Mouse (Mus musculus) B cell, adult 2 months (primary cell): ENCODE measurements around the gene Scmh1.

ENCODE experiments used
- DNase-seq, 2 experiments: peaks; one replicate each; pipeline ENCODE4 v3.0.0; 2022

Scmh1 gene

DNA sequence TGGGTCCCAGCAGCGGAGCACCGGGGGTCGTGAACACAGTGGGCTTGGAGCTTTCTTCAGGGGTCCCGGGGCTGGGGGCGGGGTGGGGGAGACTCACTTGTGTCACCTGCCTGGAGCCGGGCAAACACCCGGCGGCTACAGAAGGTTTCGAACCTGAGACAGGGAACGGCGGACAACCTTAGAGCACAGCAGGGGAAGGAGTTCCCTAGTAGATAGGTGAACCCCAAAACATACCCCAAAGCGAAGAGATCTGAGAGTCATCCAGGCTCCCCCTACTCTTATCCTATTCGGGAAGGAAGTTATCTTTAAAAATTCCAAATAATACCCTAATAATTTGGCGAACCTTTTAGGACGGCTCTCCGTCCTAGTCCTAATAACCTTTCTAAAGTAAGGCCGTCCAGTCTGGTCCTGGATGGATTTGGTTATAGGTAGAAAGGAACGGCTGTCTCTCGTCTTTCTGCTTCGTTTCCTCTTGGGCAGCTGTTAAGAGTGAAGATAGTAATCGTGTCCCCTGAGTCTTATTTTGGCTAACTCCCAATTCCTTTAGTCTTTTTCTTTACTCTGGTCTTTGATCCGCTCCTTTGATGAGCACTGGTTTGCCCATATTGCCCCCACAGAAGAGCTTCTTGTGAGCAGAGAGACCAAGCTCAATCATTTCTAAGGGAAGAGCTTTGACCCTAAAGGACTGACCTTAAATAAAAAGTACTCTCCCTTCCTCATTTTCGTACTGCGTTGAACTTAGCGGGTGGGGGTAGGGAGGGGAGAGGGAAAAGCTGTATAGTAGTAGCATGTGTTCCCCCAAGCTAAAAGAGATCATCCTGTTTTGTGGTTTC lies 941 bp downstream of the Scmh1 start:
- peak; percentile 18 to 19 for DNase-seq

DNA sequence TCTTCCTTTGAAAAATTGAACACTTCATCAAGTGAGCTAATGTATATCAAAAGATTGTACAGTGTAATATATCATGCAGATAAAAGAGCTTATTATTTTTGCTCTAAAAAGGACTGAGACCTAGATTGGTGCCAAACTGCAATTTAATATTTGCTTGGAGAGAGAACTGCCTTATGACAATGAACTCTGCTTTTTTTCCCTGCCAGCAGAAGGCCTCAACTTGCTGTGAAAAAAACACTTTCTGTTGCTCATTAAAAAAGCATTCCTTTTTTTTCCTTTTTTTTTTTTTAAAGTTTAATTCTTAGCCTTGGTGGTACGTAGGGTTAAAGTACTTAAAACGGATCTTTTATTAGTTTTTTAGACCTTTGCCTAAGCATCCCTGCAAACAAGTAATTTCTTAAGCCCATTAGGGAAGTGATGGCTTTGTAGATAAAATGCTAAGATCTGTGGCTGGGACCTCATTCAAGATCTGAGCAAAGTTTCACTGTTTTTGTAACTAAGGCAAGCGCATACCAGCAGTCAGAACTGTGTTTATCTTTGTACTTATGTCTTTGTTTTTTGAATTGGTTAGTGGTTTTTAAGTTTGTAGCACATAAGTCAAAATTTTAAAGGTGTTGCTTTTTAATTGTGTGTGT lies 1.7 kb downstream of the Scmh1 start:
- DNase-seq = no peak

DNA sequence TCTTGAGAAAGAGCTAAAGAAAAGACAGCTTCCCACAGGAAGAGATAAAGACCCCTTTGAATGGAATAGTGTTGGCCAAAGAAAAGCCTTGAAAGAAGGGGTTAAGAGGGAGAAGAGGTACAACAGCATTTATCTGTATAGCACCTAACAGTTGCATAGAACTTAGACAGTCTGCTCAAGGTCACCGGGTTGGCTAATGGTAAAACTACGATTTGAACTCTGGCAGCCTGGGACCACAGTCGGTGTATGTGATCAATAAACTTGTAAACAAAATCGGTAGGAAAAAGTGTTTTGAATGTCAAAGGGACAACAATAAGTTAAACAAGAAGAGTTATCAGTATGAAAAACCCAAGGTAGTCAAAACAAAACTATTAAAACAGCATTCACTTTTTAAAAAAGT lies 13.0 kb downstream of the Scmh1 start:
- DNase-seq = no peak

DNA sequence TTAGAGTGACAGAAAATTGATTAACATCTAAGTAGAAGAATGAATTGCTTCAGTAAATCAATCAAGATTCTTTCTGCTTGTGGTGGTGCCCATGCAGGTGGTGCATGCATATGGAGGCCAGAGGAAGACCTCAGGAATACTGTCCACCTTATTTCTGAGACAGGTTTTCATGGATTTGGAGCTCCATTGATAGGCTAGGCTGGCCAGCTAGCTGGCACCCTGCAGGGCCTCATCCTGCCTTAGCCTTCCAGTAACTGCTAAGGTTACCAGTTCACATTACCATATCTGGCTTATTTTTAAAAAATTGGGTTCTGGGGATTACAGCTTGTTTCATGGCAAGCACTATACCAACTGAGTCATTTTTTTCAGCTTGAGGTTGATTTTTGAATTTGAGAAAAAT lies 15.1 kb downstream of the Scmh1 start:
- DNase-seq = no peak

DNA sequence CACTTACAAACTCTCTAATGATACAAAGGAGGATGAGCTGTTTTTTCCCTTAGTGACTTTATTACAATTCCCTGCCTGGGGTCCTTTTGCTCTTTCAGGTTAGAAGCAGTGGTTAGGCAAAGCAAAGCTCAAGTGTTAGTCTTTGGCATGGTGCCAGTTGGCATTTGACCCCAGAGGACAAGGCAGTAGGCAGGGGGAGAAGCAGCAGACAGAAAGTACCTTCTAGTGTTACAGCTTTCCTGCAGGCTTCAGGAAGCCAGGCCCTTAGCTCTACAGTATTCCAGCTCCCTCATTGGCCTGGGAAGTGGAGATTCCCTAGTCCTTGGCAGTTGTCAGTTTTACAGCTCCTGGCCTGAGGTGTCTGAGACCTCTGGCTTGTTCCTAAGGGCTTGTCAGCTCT lies 15.6 kb downstream of the Scmh1 start:
- DNase-seq = no peak

DNA sequence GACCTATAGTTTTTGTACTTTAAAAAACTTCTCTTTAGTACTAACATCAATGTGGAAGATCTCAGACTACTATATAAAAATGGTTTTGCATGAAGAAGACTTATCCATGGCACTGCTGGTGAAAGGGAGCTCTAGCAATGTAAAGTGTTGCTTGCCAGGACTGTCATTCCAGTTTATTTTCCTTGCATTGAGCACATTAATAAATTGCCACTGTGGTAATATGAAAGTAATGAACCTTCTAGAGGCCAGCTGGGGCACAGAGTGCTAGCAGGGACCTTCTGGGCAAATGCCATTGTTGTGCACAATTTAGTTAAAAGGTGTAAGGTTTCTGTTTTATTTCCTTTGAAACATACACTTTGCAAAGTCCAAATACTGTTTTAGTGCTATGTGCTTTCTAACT lies 25.5 kb downstream of the Scmh1 start:
- DNase-seq = no peak

DNA sequence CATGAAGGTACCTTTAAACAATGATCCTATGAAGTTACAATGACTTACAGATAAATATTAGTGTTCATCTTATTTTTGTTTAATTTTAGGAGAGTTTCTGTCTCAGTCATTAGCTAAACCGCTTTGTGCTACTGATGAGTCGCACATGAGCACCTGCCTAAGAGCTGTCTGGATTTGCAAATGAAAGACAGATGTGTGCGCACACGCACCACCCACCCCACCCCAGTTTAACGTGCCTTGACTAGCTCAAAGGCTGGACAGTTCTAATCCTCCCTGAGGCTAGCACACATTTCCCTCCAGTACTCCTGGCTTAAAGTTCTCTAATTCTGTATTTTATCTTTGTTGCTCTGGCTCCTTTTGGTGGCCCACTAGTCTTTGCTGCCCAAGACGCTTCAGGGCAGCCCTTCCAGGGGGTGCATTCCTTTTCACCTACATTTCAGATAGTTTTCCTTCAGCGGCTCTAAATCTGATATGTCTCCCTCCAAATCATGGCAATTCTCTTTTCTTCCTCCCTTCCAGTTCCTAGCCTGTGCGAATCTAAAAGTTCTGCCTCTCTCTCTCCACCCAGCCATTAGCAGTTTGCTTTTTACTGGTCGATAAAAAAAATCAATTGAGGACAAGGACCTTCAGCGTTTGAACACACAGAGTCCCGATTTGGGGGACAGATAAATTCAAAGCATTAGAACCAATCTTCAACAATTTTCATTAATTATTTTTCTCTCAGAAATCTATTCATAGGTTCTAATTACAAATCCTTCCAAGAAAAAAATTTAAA lies 27.7 kb downstream of the Scmh1 start:
- no peak for DNase-seq

DNA sequence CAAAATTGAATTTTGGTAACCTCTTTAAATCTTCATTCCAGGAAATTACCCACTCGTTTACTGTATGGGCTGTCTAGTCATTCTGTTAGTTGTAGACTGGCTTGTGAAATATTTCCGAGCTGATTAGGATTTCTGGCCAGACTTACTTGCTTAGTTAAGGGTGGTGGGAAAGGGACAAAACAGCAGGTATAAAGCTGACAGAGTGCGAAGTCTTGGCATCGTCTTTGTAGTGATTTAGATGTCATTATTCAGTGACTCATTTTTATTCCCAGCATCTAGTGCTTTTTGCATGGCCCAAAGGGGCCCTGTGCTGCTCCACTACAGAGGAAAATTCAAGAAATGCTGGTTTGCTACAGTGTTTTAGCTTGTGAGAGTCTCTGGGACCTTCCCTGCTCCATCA lies 56.7 kb downstream of the Scmh1 start:
- DNase-seq = no peak

DNA sequence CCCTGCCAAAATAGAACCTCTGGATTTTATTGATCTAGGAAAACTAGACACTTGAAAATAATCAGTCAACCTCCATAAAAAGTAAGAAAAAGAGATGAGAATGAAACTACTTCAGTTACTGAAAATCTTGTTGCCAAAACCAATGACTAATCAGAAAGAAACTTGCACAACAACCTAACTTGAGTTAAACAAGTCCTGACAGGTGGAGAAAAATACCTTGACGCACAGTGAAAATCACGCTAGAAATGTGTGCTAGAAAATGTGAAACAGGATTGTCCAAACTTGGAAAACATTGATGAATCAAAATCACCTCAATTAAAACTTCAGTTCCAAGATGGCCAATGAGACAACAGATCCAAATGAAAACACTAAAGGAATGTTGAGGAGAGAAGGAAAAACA lies 67.9 kb downstream of the Scmh1 start:
- no peak for DNase-seq

DNA sequence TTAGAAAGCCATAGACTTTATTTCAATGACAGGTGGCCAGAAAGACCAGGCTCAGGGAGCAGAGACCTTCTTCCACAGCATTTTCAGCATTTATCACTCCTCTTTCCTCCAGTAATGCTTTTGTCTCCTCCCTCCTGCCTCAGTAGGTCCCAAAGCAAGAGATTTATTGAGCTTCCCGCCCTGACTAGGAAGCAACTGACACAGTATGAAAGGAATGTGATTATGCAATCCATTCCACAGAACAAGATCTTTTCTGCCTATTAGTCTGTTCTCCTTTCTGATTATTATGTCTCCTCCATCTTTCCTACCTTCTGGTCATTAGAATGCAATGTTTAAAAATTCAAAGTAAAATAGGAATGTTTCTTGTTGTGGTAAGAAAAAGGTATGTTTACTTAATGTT lies 82.6 kb downstream of the Scmh1 start:
- DNase-seq = no peak

DNA sequence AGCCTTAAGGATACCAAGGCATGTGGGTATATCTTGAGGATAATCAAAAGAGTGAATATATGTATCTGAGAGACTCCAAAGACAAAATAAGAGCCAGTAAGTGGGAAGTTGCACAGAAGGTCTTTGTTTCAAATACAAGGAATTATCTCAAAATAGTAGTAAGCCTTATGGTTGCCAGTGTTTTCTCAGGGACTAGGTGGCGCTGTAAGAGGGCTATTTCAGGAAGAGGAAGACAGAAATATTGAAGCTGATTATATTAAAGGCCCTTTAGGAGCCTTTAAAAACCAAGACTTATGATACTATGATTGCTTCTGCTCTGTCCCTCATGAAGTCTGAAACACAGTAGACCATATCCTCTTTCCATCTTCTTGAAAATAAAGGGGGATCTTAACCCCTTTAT lies 101.9 kb downstream of the Scmh1 start:
- no peak for DNase-seq

DNA sequence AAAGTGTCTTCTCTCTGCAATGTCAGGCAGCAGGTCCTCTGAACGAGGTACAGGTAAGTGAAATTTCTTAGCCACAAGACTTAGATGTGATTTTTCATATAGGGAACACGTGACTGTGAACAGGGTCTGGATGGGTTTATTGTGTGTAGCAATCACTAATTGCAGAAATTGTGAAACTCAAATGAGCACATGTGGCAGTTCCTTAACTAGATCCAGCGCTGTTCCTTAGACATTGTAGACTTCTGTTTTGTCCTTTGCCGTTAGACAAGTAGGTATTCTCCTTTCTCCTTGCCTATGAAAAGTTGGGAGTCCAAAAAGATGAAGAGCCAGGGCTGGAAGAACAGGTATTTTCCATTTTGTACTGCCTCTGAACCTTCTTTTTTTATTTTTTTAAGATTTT lies 106.1 kb downstream of the Scmh1 start:
- DNase-seq = no peak

DNA sequence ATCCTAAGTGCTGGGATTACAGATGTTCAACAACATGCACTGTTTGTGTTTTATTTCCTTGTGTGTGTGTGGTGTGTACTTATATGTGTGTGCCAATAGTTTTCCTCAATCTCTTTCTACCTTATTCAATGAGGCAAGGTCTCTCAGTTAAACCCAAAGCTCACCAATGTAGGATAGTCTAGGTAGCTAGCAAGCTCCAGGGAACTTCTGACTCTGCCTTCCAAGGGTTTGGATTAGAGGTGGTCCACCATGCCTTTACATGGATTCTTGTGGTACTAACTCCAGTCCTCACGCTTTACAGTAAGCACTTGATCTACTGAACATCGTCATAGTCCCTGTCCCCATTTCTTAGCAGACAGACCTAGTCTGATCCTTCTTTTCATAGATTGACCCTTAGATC lies 109.3 kb downstream of the Scmh1 start:
- DNase-seq = no peak

DNA sequence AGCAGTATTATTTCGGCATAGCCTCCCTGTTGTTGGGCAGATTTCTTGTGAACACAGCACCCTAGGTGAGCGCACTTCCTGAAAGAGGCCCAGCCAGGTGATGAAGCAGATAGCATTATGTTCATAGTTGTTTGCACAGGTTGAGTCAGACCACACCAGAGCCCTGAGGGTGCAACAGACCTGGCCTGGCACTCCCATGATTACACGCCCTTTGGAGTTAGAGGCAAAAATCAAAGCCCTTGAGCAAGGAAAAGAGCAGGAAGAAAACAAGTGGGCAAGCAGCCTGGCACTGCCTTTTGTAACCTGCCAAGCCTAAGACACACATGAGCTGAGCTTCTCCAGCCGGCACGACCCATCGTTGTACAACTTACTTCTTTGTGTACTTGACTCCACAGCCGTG lies 111.4 kb downstream of the Scmh1 start:
- no peak for DNase-seq

DNA sequence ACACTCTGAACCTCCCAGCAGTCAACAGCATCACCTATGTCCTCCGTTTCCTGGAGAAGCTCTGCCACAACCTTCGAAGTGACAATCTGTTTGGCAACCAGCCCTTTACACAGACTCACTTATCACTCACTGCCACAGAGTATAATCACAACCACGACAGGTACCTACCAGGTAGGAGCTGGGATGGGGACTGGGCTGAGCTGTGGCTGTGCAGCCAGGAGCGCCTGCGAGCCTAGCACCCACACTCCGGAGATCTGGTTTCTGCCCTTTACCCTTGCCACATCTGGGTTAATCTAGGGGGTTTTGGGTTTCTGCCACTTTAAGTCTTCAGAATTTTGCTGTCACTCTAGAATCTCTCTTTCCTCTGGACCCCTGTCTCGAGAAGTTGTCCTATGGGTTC lies 111.8 kb downstream of the Scmh1 start:
- DNase-seq = no peak

DNA sequence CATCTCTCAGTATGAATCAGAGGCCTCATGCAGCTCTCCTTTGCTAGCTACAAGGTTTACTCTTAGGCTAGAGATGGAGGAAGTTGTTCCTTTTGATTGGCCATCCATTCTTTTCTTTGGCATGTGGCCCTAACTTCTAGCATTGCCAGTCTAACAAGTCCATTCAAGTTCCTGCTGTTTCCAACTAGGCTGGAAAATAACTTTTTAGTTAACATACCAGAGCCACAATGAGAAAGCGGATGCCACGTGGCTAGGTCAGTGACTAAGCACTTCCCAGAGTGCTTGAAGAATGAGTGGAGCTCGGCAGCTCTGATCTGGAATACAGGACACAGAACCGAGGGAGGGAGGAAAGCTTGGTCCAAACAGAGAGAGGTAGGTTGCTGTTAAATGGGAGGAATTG lies 112.3 kb downstream of the Scmh1 start:
- no peak for DNase-seq

DNA sequence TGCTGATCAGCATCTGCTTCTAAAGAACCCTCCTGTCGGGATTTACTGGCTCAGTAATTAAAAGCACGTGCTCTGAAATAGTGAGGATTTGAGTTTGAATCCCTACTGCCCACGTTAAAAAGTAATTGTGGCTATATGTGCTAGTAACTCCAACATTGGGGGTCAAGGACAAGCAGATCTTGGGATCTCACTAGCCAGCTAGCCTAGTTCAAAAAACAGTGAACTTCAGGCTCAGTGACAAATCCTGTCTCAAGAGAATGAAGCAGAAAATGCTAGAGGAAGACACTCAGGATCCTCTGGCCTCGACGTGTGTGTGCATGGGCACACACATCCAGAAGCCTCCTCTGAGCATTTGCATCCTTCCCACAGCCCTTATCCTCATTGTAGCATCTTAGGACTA lies 116.7 kb downstream of the Scmh1 start:
- no peak for DNase-seq

DNA sequence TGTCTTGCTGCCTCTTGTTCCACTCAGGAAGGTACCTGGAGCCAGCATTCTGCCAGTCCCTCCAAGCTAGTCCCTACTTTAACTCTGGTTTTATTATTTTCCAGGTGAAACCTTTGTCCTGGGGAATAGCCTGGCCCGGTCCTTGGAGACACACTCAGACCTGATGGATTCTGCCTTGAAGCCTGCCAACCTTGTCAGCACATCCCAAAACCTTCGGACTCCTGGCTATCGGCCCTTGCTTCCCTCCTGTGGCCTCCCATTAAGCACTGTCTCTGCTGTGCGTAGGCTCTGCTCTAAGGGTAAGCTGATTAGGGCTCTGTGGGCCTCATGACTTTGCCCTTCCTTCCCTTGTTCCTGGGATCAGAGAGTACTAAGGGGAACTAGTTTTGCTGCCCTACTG lies 117.3 kb downstream of the Scmh1 start:
- DNase-seq = no peak

DNA sequence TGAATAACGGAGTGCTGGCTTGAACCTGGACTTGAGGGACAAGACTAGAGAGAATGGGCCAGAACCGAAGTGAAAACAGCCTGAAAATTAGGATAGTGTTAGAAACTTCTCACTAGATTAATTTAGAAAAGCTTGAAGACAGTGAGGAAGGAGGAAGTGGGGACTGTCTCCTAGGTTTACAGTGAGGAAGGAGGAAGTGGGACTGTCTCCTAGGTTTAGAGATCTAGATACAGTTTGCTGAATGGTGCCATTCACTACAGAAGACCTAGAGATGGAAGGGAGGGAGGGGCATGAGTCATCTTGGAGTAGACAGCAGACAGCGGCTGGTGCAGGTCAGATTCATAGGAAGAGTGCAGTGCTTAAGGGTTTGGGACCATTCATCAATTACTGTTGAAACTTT lies 118.0 kb downstream of the Scmh1 start:
- DNase-seq = no peak

DNA sequence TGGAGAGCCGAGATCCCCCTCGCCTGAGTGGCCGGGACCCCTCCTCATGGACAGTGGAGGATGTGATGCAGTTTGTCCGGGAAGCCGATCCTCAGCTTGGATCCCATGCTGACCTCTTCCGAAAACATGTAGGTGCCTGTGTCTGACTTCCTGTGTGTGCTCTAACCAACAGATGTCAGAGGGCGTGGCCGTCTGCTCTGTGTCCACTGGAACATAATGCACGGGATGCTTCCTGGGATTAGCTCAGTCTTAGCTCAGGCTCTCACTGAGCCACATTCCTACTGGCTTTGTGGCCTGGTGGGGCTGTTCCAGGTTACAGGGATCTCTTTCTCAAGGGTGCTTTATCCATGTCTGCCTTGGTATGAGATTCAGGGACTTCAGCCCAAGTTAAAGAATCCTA lies 123.1 kb downstream of the Scmh1 start:
- no peak for DNase-seq

DNA sequence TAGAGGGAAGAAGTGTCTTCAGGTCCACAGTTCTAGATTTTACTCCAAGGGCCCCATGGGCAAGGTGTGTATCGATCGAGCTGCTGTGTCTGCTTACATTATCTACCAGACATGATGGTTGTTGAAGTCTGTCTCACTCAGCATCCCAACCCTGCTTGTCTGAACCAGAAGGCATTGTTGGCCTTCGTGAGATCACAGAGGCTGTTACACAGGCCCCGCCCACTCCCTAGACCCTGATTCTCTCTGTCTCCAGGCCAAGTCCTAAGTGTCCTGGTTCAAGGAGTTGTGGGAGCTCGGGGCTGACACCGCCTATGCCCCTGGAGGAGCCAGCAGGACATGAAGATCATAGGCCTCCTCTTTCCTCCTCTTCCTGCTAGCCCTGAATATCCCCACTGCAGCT lies 126.9 kb downstream of the Scmh1 start, which contains the start of gene Slfnl1:
TSS of gene Slfnl1 (plus strand) at position 246 of the 400 bp plus-strand sequence.
- DNase-seq = no peak

DNA sequence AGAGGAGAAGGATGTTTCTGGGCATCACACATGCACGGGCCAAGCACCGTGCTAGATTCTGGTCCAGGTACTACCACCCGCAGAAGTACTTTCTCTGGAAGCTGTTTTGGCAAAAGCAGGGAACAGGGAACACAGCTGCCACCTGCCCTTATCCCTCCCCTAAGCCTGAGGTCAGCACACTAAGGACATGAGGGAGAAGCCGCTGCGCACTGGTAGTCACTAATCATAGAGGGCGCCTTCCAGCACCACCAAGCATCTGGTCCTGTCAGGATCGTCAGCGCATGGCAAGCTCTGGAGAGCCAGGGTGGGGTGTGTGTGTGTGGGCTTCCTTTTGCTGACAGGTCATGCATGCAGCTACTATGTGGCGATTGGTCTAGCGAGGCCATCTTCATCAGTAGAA lies 133.6 kb downstream of the Scmh1 start:
- no peak for DNase-seq

DNA sequence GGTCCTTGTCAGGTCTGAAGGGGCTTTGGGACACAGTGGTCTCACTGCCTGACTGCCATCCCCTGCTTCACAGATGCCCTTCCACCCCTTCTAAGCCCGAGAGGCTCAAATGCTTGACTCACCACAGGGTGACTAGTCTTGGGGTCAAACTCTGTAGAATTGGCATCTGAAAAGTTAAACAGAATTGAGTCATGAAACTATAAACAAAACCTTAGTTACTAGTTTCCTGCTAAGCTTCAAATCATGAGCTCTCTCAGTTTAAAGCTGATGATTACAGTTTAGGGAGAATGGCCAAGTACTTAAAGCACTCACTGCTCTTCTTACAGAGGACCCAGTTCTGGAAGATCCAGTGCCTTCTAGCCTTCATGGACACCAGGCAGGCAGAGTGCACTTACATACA lies 139.8 kb downstream of the Scmh1 start:
- DNase-seq = no peak

DNA sequence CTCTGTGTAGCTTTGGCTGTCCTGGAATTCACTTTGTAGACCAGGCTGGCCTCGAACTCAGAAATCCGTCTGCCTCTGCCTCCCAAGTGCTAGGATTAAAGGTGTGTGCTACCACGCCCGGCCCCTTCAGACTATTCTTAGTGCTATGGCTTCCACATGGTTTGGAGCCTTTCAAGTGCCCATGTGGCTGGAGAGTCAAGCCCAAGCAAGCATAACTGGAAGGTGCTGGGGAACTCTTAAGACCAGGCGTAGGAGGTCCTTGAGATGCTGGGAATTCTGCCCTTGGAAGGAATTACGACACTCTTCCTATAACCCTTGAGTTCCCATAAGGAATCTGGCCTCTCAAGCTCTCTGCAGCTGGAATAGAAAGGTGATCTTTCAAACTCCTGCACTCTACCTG lies 151.5 kb downstream of the Scmh1 start:
- DNase-seq = no peak
